In genomic region chr19:45227049-45227448, GRCm38 (mm10) we compare ENCODE assay signal across 22 mouse cellular contexts. TPM values are rescaled to one million over a fixed set of nuclear protein-coding genes. Genes with fewer than 3 reads are reported as not detected.
"Had no signal": no experiment of that assay in that cellular context is flagged by ENCODE, and none has a peak within 500 bp of the region (broad histone marks: within the 10 kb centered on the region; RNA-seq: fewer than 3 reads in every experiment).

No protein-coding gene starts in this region.

- H3K9me3 ChIP-seq: limb, embryonic 15.5 days; liver, embryonic 12.5 days; midbrain, embryonic 12.5 days; neural tube, embryonic 12.5 days had no signal

- H3K4me3 ChIP-seq: layer of hippocampus, adult 2 months; limb, embryonic 15.5 days; liver, embryonic 12.5 days; midbrain, embryonic 12.5 days; myocyte; neural tube, embryonic 12.5 days had no signal

- H3K36me3 ChIP-seq: limb, embryonic 15.5 days; liver, embryonic 12.5 days; midbrain, embryonic 12.5 days; neural tube, embryonic 12.5 days had no signal

- DNase-seq: kidney, adult 18-20 months; kidney, postnatal 10 days; kidney, postnatal 4 days; lung, embryonic 14.5 days; lung, postnatal 10 days; lung, postnatal 4 days; right cerebral cortex, adult 18-20 months; right cerebral cortex, postnatal 25 days; thymus, postnatal 36 days had no signal

- H3K4me2 ChIP-seq: limb, embryonic 15.5 days; liver, embryonic 12.5 days; lung, embryonic 14.5 days; midbrain, embryonic 12.5 days had no signal

- H3K9ac ChIP-seq: limb, embryonic 15.5 days; liver, embryonic 12.5 days; lung, embryonic 14.5 days; midbrain, embryonic 12.5 days; neural tube, embryonic 12.5 days had no signal

- ATAC-seq: liver, embryonic 12.5 days had no signal

- H3K27ac ChIP-seq: layer of hippocampus, adult 2 months; limb, embryonic 15.5 days; liver, embryonic 12.5 days; midbrain, embryonic 12.5 days; neural tube, embryonic 12.5 days had no signal

RNA-seq across cellular contexts. Expression of gene Lbx1, which starts 8.6 kb away (rescaled TPM):
- total RNA-seq: layer of hippocampus, adult 2 months; layer of hippocampus, postnatal 10 days; left cerebral cortex, postnatal 10 days; megakaryocyte, adult 5-6 weeks had no signal
- polyA plus RNA-seq: liver, embryonic 16.5 days; lung, embryonic 14.5 days; small intestine, adult 2 months; stomach, embryonic 16.5 days; thymus, postnatal 0 days had no signal
